Mouse (Mus musculus) T-helper 2 cell (primary cell): ENCODE measurements at regions not wholly inside any gene's neighbourhood (a gene's known extent, or its start where the extent isn't known, plus 50 kb on each side); places are given as distances from the start of the nearest gene placed in this dataset.

Source experiments
- in situ Hi-C: fragments of 300-600 bp; cut with MboI, MseI; formaldehyde crosslinking; loops from one replicate; pipeline ENCODE4 v1.15.1; 2025; ENCODE audit warnings: high pct_unique_total_duplicates

- in situ Hi-C loops: no loop called here
Measured at GRCm38 (mm10) chr7:115378836-115379235, 635.3 kb downstream of the Insc start.

DNA sequence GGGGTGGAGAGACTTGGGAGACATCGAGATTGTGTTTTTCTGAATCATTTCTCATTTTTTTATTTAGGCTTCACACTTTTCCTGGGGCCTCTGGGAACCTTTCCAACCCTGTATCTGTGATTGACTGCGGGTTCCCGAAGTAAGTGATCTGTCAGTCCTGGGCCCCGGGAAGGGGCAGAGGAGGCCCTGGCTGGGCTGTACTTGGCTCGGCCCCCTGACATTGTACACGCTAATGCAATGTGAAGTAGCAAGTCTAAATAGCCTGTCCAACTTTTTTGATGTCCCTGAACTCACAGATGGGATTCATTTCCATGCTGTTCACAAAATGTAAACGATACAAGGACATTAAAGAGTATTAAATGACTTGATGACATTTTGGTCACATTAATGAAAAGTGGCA is 636.1 kb downstream of the Insc start:
- in situ Hi-C loops: no loop called here

DNA sequence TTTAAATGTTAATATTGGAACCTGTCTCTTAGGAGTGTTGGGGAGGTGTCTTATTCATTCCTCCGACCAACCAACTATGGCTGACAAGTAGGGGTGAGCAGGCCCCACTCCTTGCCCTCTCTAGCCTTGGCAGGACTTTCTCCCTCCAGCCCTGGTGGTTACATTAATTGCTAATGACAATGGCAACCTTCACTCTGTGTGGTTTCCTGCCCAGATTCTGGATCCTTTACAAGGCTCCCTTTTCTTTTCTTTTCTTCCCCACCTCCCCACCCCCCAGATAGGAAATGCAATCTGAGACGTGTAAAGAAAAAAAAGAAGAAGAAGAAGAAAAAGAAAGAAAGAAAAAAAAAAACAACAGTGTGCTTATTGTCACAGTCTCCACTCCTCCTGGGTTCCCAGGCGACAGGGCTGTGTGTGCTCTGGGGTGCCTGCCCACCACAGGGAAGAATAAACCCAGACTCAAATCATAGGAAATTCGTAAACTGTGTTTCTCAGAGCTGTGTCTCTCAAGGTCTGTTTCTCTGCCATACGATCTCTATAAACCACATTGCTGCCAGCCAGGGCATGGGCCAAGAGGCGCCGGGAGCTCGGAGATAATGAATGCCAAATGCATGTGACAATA is 637.6 kb downstream of the Insc start:
- in situ Hi-C loops: no loop called here

DNA sequence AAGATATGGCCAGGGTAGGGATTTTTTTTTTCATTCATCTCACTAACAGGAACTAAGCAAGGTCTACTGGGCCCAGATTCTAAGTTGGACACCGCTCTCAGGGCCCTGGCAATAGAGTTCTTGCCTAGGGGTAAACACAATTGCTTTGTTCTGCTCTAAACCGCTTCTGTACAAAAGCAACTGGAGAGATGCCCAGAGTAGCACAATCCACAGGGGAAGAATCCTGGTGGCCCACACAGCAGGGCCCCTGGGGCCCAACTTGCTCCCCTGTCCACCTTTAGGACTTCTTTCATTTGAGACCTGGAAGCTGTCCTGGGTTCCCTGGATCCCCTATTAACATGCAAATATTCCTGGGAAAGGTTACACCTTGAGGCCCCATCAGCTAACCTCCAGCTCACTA is 639.4 kb downstream of the Insc start:
- in situ Hi-C loops: no loop called here

DNA sequence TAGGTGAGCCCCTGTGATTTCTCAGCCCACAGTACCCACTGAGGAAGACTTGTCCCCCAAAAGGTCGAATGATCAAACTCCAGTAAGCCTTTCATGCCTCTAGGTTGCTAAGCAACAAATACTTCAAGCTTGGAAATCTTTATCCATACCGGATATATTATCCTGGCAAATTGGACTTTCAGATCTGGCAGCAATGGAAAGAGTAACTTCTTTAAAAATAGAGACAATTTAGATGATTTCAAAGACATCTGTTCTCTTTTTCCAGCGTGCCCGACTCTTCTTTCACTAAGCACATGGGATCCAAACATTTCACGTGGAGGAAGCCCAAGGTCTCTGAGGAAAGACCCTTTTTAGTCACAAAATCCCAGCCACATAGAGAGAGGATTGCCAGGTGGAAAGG is 645.4 kb downstream of the Insc start:
- in situ Hi-C loops: no loop called here

GRCm38 (mm10) chr7:115392520-115392919 is 646.1 kb downstream of the Sox6 start:
- in situ Hi-C loops: no loop called here

GRCm38 (mm10) chr7:115398202-115398601 is 640.4 kb downstream of the Sox6 start:
- in situ Hi-C loops: no loop called here

DNA sequence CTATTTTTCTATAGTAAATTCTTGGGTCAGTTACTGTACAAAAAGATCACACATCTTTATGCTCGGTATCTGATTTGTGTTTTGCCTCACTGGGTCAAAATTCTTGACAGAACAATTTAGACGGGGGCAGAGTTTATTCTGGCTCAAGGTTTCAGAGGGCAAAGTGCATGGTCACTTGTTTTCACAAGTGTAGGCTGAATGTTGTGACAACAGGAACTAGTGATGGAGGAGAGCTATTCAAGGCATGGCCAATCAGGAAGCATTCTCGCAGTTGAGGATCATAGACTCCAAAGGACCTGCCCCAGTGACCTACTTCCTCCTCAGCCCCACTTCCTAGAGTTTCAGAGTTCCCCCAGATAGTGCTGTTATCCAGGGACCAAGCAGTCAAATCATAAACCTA is 639.1 kb downstream of the Sox6 start:
- in situ Hi-C loops: no loop called here

GRCm38 (mm10) chr7:115407889-115408288 is 630.7 kb downstream of the Sox6 start:
- in situ Hi-C loops: no loop called here

GRCm38 (mm10) chr7:115408915-115409314 is 629.7 kb downstream of the Sox6 start:
- in situ Hi-C loops: no loop called here

GRCm38 (mm10) chr7:115410501-115411230 is 627.9 kb downstream of the Sox6 start:
- in situ Hi-C loops: no loop called here

DNA sequence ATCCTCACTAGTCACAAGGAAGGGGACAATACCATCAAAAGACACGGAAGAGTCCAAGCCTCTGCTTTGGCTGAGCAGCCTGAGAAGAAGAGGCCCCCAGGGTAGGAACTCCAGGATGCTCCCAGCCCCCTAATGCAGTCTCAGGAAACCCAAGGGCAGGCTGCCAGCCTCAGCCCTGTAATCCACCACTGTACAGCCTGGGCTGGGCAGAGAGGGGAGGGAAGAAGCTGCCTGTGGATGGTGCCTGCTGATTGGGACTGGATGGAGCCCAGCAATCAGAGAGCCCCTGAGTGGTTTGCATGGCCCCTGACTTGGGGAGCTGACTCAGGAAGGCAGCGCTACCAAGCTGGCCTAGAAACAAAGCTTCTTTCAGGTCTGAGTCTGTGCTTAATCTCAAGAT is 627.1 kb downstream of the Sox6 start:
- in situ Hi-C loops: no loop called here

GRCm38 (mm10) chr7:115415147-115415561 is 623.4 kb downstream of the Sox6 start:
- in situ Hi-C loops: no loop called here
